Mouse (Mus musculus) right cerebral cortex, postnatal 14 days (tissue): ENCODE results near the gene Prkaa1.
"Not testable (repeated sequence)": the region's sequence is repeated elsewhere in the genome, so short reads cannot be mapped to it uniquely, and the experiment has no call there.

ENCODE experiments used
- DNase-seq: peaks from one replicate; pipeline ENCODE4 v3.0.0; 2022

Prkaa1 gene

GRCm38 (mm10) chr15:5130887-5131668 lies 12.6 kb upstream of the Prkaa1 start:
- DNase-seq: not testable (repeated sequence)

GRCm38 (mm10) chr15:5133301-5133700 lies 10.4 kb upstream of the Prkaa1 start:
- DNase-seq: no peak

- DNase-seq: no peak
These were observed 9.5 kb upstream of the Prkaa1 start for GRCm38 (mm10) chr15:5134179-5134578.

GRCm38 (mm10) chr15:5134945-5135483 lies 8.6 kb upstream of the Prkaa1 start:
- no peak for DNase-seq

- no peak for DNase-seq
These were observed 5.4 kb upstream of the Prkaa1 start for GRCm38 (mm10) chr15:5138021-5138856.

- DNase-seq: no peak
These were observed 4.3 kb upstream of the Prkaa1 start for GRCm38 (mm10) chr15:5139366-5139765.

- DNase-seq: no peak
These were observed 3.8 kb upstream of the Prkaa1 start for GRCm38 (mm10) chr15:5139863-5140262.

GRCm38 (mm10) chr15:5140357-5140756 lies 3.3 kb upstream of the Prkaa1 start:
- no peak for DNase-seq

GRCm38 (mm10) chr15:5142047-5142446 lies 1.6 kb upstream of the Prkaa1 start:
- DNase-seq: no peak

- DNase-seq: no peak
These were observed 947 bp upstream of the Prkaa1 start for GRCm38 (mm10) chr15:5142714-5143113.

- peak; percentile 78 for DNase-seq
These were observed 539 bp downstream of the Prkaa1 start for GRCm38 (mm10) chr15:5144021-5144778.

GRCm38 (mm10) chr15:5145196-5145945 lies 1.7 kb downstream of the Prkaa1 start:
- DNase-seq: no peak

GRCm38 (mm10) chr15:5149187-5149586 lies 5.5 kb downstream of the Prkaa1 start:
- DNase-seq: no peak

- no peak for DNase-seq
These were observed 8.5 kb downstream of the Prkaa1 start for GRCm38 (mm10) chr15:5152171-5152570.

GRCm38 (mm10) chr15:5154621-5155020 lies 11.0 kb downstream of the Prkaa1 start:
- no peak for DNase-seq

- DNase-seq: no peak
These were observed 11.4 kb downstream of the Prkaa1 start for GRCm38 (mm10) chr15:5155093-5155492.

GRCm38 (mm10) chr15:5156355-5156754 lies 12.7 kb downstream of the Prkaa1 start:
- DNase-seq: no peak

GRCm38 (mm10) chr15:5157386-5157785 lies 13.7 kb downstream of the Prkaa1 start:
- no peak for DNase-seq

- no peak for DNase-seq
These were observed 15.2 kb downstream of the Prkaa1 start for GRCm38 (mm10) chr15:5158827-5159226.

- DNase-seq: no peak
These were observed 21.6 kb downstream of the Prkaa1 start for GRCm38 (mm10) chr15:5165121-5165773.

GRCm38 (mm10) chr15:5173217-5173820 lies 29.7 kb downstream of the Prkaa1 start:
- no peak for DNase-seq
